Mouse (Mus musculus) bone marrow, adult 2 months (tissue): ENCODE results near the gene Ppm1g. TPM values are rescaled to one million over a fixed set of nuclear protein-coding genes. Genes with fewer than 3 reads are reported as not detected.
"Not testable (repeated sequence)": the region's sequence is repeated elsewhere in the genome, so short reads cannot be mapped to it uniquely, and the experiment has no call there.

Experiments
- H3K27ac ChIP-seq: fragments of 200-500 bp; 2 replicates; pipeline ENCODE4 v1.5.1; 2012; ENCODE audit warnings: low read depth, mild to moderate bottlenecking, control low read depth, inconsistent platforms, low read length; ENCODE audit not compliant: control insufficient read depth, poor library complexity, insufficient read depth
- H3K4me1 ChIP-seq: fragments of 200-500 bp; 2 replicates; pipeline ENCODE4 v1.6.1; 2011; ENCODE audit warnings: low read length; ENCODE audit not compliant: control insufficient read depth, insufficient read depth
- H3K4me3 ChIP-seq: fragments of 200-500 bp; replicated peaks from 2 replicates; pipeline ENCODE3; 2011; ENCODE audit warnings: mild to moderate bottlenecking, low read depth, low read length, control low read depth; ENCODE audit not compliant: control insufficient read depth
- CTCF ChIP-seq: fragments of 200-500 bp; IDR thresholded peaks from 2 replicates; pipeline ENCODE4 v1.5.1; 2011; ENCODE audit warnings: low read length, control low read depth; ENCODE audit not compliant: control insufficient read depth, insufficient read depth
- POLR2A ChIP-seq: fragments of 200-500 bp; IDR thresholded peaks from 2 replicates; pipeline ENCODE4 v1.6.1; 2011; ENCODE audit warnings: low read depth, mild to moderate bottlenecking, control low read depth, low read length, borderline replicate concordance; ENCODE audit not compliant: control insufficient read depth
- WGBS: fragments of 180-500 bp; shearing (Covaris S2); methylation state at CpG from one replicate; pipeline ENCODE4 v1.1.7; 2018; 5-methylcytosine and 5-hydroxymethylcytosine counted together
- polyA plus RNA-seq: library from polyadenylated mRNA; stranded (reverse); fragments of >200 nt; gene quantifications from 2 replicates; pipeline ENCODE4 v1.2.4, GENCODE M21; 2011; ENCODE audit warnings: low replicate concordance; ENCODE audit not compliant: missing spikeins, insufficient read depth, insufficient read length

Ppm1g gene
- polyA plus RNA-seq, 1 experiment = 147 TPM

DNA sequence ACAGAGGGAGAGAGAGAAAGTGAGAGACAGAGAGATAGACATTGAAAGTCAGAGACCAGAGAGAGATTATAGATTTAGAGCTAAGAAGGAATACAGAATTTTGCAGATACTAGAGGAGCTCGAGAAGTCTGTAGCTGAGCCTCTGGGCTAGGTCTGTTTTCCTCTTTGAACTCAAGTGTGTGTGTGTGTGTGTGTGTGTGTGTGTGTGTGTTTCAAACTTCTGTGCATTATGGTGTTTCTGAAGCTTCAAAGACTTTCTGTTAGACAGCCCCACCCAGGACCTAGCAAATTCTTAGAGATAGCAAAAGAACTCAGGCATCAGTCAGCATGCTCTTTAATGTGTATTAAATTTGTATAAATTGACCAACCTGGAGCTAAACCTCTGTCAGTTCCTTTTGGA is 6.2 kb upstream of the Ppm1g start:
- H3K27ac ChIP-seq = no peak overlapping the region

DNA sequence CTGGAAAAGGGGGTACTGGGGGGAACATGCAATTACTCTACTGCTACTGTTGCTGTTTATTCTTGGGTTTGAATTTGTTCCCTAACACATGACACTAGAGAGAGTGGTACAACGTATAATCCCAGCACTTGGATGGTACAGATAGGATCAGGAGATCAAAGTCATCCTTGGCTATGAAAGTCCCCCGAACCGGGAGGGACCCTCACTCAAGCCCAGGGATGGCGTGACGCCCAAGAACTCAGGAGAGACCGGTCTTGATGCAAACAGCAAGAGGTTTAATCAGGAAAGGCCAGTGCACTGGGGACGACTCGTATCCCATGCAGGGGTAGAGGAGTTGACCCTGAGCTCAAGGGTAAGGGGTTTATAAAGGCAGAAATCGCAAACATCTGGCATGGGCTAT is 2.2 kb upstream of the Ppm1g start:
- Histone ChIP-seq H3K4me1 (peaks cover 1% of the 10 kb centered on the region; the same call in 1 of the 2 replicates), H3K4me3 (no peak overlapping the region), H3K27ac (no peak overlapping the region)
- TF ChIP-seq POLR2A (no peak), CTCF (no peak)
- WGBS = 90% methylated on average over 9 of the region's 9 CpGs

More for the DNA sequence above, 6.2 kb upstream of the Ppm1g start:
- Histone ChIP-seq H3K4me1 (no peaks in the 10 kb centered on the region; the same call in none of the 2 replicates), H3K4me3 (no peak overlapping the region)
- 58% methylated on average over 1 of the region's 1 CpGs for WGBS
- no peak for TF ChIP-seq POLR2A
- no peak for TF ChIP-seq CTCF

DNA sequence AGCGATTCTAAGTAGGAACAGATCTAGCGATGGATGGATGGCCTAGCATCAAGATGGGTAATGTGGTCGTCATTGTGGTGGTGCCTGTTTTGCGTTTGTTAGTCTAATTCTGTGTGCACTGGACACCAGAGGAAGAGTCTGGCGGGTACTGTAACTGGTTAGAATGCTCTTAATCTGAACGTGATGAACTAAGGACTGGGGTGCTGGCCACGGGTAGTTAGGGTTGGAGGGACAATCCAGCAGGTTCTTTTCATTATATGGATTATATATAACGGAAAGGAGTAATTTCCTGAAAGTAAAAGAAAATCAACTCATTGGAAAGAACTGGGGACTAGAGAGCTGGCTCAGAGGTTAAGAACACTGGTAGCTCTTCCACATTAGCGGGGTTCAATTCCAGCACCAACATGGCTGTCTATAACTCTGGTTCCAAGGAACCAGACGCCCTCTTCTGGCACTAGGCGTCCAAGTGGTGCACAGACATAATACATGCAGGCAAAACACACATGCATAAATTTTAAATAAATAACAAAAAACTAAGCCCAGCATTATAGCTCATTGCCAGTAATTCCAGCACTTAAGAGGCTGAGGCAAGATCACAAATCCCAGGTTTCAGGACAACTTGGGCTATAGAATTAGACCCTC is 938 bp upstream of the Ppm1g start:
- 28% methylated on average over 11 of the region's 11 CpGs for WGBS
- H3K4me1 ChIP-seq = peaks cover 1% of the 10 kb centered on the region; the same call in 1 of the 2 replicates

DNA sequence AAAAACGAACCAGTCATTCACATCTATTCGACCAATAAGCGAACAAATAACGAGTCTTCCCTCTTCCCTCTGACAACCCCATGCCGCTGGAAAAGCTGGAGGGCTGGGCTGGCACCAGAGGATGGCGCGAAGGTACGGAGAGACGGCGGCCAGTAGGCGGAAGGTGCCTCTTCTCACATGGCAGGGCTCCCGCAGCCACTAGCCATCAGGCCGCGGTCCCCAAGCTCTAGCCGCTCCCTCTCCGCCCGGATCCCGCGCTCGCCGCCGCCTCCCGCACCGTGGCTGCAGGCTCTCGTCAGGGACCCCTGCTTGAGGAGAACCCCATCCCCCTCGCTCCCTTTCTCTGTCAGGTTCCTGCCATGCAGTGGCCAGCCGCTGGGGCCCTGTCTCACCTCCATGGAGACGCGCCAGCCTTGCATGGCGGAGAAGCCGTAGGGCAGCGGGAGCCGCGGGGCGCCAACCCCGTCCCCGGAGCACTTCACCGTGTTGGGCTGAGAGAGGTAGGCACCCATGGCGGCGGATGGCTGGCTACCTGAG is 508 bp downstream of the Ppm1g start:
- H3K4me3 ChIP-seq = peak overlapping the region; percentile 93
- TF ChIP-seq POLR2A (no peak), CTCF (no peak)
- WGBS = under 1% methylated on average over 40 of the region's 40 CpGs
- peak overlapping the region; percentile 96 for H3K27ac ChIP-seq
- peaks cover 1% of the 10 kb centered on the region; the same call in 1 of the 2 replicates for H3K4me1 ChIP-seq

More for the DNA sequence above, 938 bp upstream of the Ppm1g start:
- Histone ChIP-seq H3K27ac (peak overlapping the region; percentile 85), H3K4me3 (peak overlapping the region; percentile 88)
- TF ChIP-seq POLR2A (no peak), CTCF (peak; percentile 22; the same call in 1 of the 2 replicates)

DNA sequence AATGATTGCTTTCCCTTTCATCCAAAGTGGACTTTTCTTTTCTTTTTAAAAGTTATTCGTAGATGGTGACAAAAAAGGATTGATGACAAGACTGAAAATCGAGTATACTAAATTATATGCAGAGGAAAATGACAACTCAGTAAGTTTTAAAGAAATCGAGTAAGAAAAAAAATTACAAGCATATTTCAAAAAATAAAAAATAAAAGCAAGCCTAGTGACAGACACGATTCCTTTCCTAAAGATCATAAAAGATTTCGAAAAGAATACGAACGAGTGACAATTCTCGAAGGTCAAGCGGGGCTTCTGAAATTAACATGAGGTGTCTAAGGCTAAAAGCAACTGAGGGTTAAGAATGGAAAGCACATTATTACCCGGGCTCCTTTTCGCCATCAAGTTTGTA is 1.0 kb downstream of the Ppm1g start:
- under 1% methylated on average over 11 of the region's 11 CpGs for WGBS
- Histone ChIP-seq H3K4me1 (peaks cover 1% of the 10 kb centered on the region; the same call in 1 of the 2 replicates), H3K27ac (peak overlapping the region; percentile 96), H3K4me3 (peak overlapping the region; percentile 93)
- TF ChIP-seq POLR2A (no peak), CTCF (no peak)

DNA sequence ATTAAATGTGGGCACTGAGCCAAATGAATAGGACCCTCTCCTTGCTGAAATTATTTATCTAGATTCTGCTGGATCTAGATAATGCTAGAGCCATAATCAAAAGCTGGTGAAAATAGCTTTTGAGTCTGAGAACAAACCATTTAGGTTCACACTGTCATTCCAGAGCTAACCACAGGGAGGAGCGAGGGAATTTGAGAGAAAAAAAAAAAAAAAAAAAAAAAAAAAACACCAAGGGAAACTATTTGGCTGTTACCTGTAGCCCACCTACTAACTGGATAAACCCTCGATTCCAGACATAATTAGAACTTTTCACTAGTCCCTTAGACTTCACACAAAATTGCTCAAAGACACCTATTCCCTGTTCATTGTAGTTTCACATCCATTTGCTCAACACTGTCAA is 1.4 kb downstream of the Ppm1g start:
- H3K27ac ChIP-seq = no peak overlapping the region
- H3K4me3 ChIP-seq = no peak overlapping the region
- peaks cover 1% of the 10 kb centered on the region; the same call in 1 of the 2 replicates for H3K4me1 ChIP-seq
- TF ChIP-seq CTCF = no peak
- TF ChIP-seq POLR2A = no peak
- WGBS = 6% methylated on average over 2 of the region's 2 CpGs

DNA sequence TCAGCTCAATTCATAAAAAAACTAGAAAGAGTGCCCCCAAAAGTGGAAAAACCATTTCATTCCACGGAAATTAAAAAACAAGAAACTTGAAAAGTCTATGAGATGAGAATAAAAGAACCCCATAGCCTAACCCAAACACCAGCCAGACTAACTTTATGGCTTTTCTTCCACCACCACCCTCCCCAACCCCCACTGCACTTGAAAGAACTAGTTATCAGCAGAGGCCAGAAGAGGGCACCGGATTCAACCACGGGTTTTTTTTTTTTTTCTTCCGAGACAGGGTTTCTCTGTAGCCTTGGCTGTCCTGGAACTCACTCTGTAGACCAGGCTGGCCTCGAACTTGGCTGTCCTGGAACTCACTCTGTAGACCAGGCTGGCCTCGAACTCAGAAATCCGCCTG is 2.2 kb downstream of the Ppm1g start:
- peaks cover 1% of the 10 kb centered on the region; the same call in 1 of the 2 replicates for H3K4me1 ChIP-seq
- TF ChIP-seq POLR2A (no peak), CTCF (no peak)
- peak overlapping the region; percentile 17 for H3K4me3 ChIP-seq
- no peak overlapping the region for H3K27ac ChIP-seq
- WGBS = 27% methylated on average over 7 of the region's 7 CpGs

DNA sequence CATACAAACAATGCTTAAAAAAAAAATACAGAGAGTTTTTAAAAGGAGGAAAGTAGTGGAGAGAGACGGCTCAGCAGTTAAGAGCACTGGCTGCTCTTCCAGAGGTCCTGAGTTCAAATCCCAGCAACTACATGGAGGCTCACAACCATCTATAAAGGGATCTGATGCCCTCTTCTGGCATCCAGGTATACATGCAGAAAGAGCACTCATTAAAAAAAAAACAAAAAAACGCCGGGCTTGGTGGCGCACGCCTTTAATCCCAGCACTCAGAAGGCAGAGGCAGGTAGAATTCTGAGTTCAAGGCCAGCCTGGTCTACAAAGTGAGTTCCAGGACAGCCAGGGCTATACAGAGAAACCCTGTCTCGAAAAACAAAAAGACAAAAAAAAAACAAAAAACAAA is 3.9 kb downstream of the Ppm1g start:
- WGBS = 74% methylated on average over 6 of the region's 6 CpGs
- not testable (repeated sequence) for H3K4me3 ChIP-seq, H3K4me1 ChIP-seq, H3K27ac ChIP-seq

DNA sequence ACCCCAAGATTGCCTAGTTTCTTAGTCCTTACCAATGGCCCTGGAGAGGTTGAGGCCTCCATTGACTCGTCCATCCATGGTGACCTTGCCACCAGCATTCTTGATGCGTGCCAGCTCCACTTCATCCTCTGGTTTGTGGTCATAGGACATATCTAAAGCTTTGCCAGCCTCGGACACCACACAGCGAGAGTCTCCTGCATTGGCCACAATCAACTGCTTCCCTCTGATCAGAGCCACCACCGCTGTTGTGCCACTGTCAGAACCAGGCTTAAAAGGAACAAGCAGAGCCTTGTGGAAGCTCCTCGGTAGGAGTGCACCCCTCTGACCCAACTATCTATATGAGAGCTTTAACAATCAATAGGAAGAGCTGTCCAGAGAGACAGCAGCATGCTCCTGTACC is 16.1 kb downstream of the Ppm1g start:
- Histone ChIP-seq H3K27ac (no peak overlapping the region), H3K4me1 (no peaks in the 10 kb centered on the region), H3K4me3 (no peak overlapping the region)
- WGBS = 90% methylated on average over 6 of the region's 6 CpGs
- TF ChIP-seq POLR2A (no peak), CTCF (no peak)
